Mouse (Mus musculus): ENCODE results near the gene Gpatch1.
"Not testable (repeated sequence)": the region's sequence is repeated elsewhere in the genome, so short reads cannot be mapped to it uniquely, and the experiment has no call there.

Gene Gpatch1

GRCm38 (mm10) chr7:35331590-35331989, 13.3 kb upstream of the Gpatch1 start:
- DNase-seq (ENCODE audit: low spot score in 2 of 2) = no peak

DNA sequence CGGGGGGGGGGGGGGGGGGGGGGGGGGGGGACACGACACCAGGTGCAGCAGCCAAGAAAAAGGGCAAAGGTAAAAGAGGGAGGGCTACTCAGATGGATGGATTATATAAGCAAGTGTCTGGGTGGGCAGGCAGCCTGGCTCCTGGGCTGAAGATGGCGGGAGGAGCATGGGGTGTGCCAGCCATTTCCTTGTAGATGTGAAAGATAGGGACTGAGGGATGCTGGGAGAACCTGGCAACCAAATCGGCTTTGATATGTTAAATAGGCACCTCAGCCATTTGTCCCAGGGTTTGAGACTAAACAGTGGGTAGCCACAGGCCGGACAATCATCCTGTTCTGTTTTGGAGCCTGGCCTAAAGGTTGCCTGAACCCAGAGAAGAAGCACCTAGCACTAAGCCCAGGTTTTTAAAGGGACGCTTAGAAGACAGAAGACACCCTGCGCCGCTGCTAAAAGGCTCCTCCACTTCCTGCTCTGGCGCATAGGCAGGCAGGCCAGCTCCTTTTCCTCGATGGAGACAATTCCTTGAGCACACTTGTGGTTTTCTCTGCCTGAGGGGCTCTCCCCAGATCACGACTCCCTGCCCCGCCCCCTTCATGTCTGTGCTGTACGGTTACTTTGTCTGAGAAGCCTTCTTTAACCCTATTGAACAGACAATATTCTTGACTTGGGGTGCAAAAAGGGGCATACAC, 4.6 kb upstream of the Gpatch1 start:
- DNase-seq (ENCODE audit: low spot score in 2 of 2) = no peak

GRCm38 (mm10) chr7:35322161-35322560, 3.9 kb upstream of the Gpatch1 start:
- no peak for DNase-seq (ENCODE audit: low spot score in 2 of 2)

DNA sequence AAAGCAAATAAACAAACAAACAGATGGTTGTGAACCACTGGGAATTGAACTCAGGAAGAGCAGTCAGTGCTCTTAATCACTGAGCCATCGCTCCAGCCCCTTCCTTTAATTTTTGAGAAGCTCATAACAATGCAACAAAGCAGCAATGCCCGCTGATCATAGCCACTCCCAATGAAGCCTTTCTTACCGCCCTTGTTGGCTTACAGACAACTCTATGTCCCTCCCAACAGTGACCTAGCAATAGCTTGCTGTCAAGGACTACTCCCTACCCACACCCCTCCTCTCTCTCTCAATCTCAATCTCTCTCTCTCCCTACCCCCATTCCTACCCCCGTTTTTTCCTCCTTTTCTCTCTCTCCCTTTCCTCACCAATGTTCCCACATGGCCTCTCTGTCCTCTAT, 1.5 kb upstream of the Gpatch1 start:
- no peak for DNase-seq (ENCODE audit: low spot score in 2 of 2)

DNA sequence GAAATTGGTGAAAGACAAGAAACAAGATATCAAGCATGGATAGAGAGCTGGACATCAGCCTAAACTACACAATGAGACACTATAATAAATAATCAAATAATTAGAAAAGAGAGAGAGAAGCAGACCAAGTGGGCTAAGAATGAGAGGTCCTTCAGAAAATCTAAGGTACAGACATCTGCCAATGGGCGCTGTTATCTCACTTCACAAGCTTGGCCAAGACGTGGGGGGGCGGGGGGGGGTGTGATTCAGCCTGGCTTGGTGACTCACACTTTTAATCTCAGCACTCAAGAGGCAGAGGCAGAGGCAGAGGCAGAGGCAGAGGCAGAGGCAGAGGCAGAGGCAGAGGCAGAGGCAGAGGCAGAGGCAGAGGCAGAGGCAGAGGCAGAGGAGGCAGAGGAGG, 981 bp upstream of the Gpatch1 start:
- DNase-seq (ENCODE audit: low spot score in 2 of 2) = not testable (repeated sequence)

DNA sequence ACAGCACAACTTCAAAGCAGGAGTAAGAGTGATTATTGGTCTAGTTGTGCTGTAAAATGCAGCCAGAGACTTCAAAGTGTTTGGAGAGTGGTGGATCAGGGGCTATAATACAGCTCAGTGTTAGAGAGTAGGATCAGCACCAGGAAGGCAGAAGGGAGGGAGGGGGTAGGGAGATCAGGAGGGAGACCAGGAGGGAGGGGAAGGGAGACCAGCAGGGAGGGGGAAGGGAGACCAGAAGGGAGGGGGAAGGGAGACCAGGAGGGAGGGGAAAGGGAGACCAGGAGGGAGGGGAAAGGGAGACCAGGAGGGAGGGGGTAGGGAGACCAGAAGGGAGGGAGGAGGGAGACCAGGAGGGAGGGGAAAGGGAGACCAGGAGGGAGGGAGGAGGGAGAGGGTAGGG, 4.1 kb downstream of the Gpatch1 start:
- DNase-seq (ENCODE audit: low spot score in 2 of 2) = no peak

GRCm38 (mm10) chr7:35311214-35311613, 7.0 kb downstream of the Gpatch1 start:
- no peak for DNase-seq (ENCODE audit: low spot score in 2 of 2)

GRCm38 (mm10) chr7:35300792-35301191, 17.4 kb downstream of the Gpatch1 start:
- no peak for DNase-seq (ENCODE audit: low spot score in 2 of 2)

GRCm38 (mm10) chr7:35299656-35300055, 18.6 kb downstream of the Gpatch1 start:
- peak in 1 of 2 experiments; percentile 14 for DNase-seq (ENCODE audit: low spot score in 2 of 2)

DNA sequence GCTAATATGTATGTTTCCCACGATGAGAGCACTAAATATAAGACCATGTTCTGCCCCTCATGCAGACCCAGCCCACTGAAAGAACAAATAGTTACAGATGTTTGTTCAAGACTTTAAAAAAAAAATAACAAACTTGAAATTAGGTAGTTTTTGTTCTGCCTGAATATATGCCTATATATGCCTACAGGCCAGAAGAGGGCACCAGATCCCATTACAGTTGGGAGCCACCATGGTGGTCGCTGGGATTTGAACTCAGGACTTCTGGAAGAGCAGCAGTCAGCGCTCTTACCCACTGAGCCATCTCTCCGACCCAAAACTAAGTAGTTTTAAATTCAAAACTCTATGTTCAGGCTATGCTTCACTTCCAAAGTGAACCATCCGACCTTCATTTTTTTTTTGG, 20.4 kb downstream of the Gpatch1 start:
- no peak for DNase-seq (ENCODE audit: low spot score in 2 of 2)

GRCm38 (mm10) chr7:35295631-35296030, 22.6 kb downstream of the Gpatch1 start:
- DNase-seq (ENCODE audit: low spot score in 2 of 2) = no peak

GRCm38 (mm10) chr7:35293464-35293863, 24.8 kb downstream of the Gpatch1 start:
- DNase-seq (ENCODE audit: low spot score in 2 of 2) = no peak

DNA sequence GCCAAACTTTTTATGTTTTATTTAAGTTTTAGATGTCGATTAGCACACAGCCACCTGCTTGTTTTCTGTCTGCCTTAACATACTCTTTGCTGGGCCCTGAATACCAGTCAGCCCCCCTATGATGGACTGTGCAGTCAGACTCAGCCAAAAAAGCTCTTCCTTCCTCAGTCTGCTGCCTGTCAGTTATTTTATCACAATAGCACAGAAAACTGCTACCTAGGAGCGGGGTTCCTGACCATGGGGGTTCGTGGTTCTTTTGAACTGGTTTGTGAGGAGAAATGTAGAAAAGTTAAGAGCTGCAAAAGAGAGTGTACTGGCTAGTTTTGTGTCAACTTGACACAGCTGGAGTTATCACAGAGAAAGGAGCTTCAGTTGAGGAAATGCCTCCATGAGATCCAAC, 39.3 kb downstream of the Gpatch1 start:
- no peak for DNase-seq (ENCODE audit: low spot score in 2 of 2)

DNA sequence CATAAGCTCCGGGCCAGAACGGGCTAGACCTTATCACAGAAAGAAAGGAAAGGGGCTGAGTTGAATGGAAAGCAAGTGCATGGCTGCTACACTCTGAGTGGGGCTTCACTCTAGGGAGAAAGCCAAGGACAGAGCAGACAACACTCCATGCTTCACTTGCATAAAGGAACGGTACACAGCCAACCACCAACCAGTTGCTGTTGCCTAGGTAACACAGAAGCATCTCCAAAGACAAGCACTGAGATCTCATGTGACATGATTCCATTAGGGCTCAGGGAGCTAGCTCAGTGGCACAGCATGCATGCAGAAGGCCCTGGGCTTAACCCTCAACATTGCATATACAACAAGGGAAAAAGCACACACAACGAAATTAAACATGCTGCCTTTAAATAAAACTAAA, 40.8 kb downstream of the Gpatch1 start:
- DNase-seq (ENCODE audit: low spot score in 2 of 2) = peak in 1 of 2 experiments; percentile 9

DNA sequence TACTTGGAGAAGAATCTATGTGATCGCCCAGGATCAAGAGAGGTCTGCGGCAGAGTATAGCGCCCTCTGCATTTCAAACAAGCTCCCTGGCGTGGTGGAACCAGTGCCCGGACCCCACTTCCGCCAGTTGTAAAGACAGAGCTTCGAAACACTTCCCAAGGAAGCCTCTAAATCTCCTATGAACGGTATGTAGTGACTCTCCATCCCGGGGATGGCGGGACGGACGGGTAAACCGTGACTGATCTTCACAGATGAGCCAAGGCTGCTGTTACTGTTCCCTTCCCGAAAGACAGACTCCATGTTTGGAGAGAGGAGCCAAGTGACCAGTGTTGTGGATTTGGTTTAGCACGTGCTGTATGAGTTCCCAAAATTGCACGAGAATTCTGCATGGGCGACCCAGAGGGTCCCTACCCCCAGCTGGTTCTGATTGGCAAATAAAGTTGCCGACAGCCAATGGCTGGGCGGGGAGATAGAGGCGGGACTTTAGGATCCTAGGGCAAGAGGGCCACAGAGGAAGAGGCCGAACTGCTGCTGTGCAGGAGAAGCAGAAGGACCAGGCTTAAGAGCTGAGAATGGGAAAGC, 48.7 kb downstream of the Gpatch1 start:
- DNase-seq (ENCODE audit: low spot score in 2 of 2) = peak in 1 of 2 experiments; percentile 7

GRCm38 (mm10) chr7:35267841-35268240, 50.4 kb downstream of the Gpatch1 start:
- no peak for DNase-seq (ENCODE audit: low spot score in 2 of 2)

- DNase-seq (ENCODE audit: low spot score in 2 of 2) = no peak
These were observed 51.6 kb downstream of the Gpatch1 start for GRCm38 (mm10) chr7:35266666-35267065.

DNA sequence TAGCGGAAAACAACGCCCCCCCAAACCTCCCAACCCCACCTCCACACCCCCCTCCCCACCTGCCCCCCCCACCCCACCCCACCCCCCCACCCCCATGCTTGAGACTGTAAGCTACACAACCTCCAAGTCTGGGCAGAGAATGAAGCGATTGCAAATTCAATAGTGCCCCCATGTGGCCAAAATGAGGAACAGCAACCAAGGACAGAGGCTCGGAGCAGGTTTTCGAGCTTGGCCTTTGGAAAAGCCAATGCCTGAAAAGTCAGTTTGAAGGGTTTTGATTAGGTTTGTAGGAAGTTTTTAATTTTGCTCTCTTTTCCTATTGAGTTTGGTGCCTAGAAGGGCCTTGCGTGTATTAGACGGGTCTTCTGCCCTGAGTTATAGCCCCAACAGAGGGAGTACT, 53.5 kb downstream of the Gpatch1 start:
- peak in 1 of 2 experiments; percentile 61 for DNase-seq (ENCODE audit: low spot score in 2 of 2)

- DNase-seq (ENCODE audit: low spot score in 2 of 2) = no peak
These were observed 54.4 kb downstream of the Gpatch1 start for GRCm38 (mm10) chr7:35263595-35264489.

- no peak for DNase-seq (ENCODE audit: low spot score in 2 of 2)
These were observed 58.9 kb downstream of the Gpatch1 start for GRCm38 (mm10) chr7:35259384-35259783.

DNA sequence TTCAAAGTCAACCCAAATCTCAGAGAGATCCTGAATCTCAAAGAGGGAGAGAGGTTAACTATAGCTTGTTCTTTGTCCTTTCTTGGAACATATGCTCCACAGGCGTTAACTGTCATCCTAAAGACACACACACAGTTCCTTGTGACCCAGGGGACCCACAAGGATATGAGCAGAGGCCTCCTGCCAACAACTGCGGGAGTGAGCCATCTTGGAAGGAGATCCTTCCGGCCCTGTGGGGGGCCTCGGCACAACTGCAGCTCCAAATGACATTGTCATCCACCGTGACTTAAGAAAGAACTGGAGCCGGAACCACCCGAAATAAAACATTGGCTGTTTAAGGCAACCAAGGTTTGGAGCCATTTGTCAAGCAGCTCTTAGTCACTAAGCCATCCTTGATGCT, 59.9 kb downstream of the Gpatch1 start:
- DNase-seq (ENCODE audit: low spot score in 2 of 2) = no peak

DNA sequence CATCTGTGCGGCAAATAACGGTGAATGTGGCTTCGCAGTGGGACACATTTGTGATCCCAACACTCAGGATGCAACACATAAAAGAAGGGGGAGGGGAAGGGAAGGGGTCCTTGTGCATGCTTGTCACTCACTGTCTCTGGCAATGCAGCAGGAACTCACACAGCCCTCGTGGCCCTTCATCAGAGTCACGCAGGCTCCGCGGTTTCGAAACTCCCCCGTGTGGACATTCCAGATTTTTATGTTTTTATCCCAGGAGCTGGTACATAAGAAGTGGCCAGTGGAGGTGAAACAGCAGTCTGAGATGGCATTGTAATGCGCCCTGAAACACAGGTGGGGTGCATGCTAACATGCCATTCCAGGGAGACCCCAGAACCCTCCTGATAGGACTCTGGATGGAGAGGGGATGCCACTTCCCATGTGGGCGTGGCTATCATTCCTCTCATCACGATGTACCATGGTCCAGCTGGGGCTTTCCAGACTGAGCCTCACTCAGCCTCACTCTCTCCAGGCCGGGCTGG, 66.1 kb downstream of the Gpatch1 start:
- DNase-seq (ENCODE audit: low spot score in 2 of 2) = peak in 1 of 2 experiments; percentile 49

All from left cerebral cortex, adult 9 months (tissue).